In genomic region chr9:92767532-92767931, GRCm38 (mm10) we compare ENCODE assay signal across 22 mouse cellular contexts.
DNase-seq lines count a peak whose midpoint lies in the region; ATAC-seq and TF ChIP-seq lines count a peak whose summit lies in the region.
"Had no signal": no experiment of that assay in that cellular context is flagged by ENCODE, and none has a peak within 500 bp of the region (broad histone marks: within the 10 kb centered on the region; RNA-seq: fewer than 3 reads in every experiment).

No protein-coding gene starts in this region.

- H3K4me1 ChIP-seq in forebrain, embryonic 13.5 days, result no peaks in the 10 kb centered on the region
- no peaks in the 10 kb centered on the region for H3K4me1 ChIP-seq in forebrain, embryonic 11.5 days (replicated peaks; ENCODE audit: control insufficient read depth, insufficient read depth, low read length)
- 0 out of 2 replicates have a peak, but pooled peaks cover 3% of the 10 kb centered on the region for H3K4me1 ChIP-seq in forebrain, postnatal 0 days (ENCODE audit: insufficient read depth)
- H3K4me1 ChIP-seq: heart, embryonic 15.5 days; hindbrain, embryonic 13.5 days; kidney, embryonic 15.5 days; liver, embryonic 13.5 days had no signal

- H3K9me3 ChIP-seq in forebrain, embryonic 13.5 days (replicated peaks), result no peaks in the 10 kb centered on the region
- H3K9me3 ChIP-seq in forebrain, embryonic 11.5 days (ENCODE audit: control insufficient read depth, low read length), result no peaks in the 10 kb centered on the region
- no peaks in the 10 kb centered on the region for H3K9me3 ChIP-seq in forebrain, postnatal 0 days (ENCODE audit: low read length)
- H3K9me3 ChIP-seq: heart, embryonic 15.5 days; hindbrain, embryonic 13.5 days; kidney, embryonic 15.5 days; liver, embryonic 13.5 days had no signal

- no peak overlapping the region for H3K4me2 ChIP-seq in forebrain, embryonic 13.5 days
- H3K4me2 ChIP-seq in forebrain, embryonic 11.5 days (ENCODE audit: low read depth, low read length, severe bottlenecking), result no peak overlapping the region
- no peak overlapping the region for H3K4me2 ChIP-seq in forebrain, postnatal 0 days (ENCODE audit: low read depth)
- H3K4me2 ChIP-seq: heart, embryonic 15.5 days; hindbrain, embryonic 13.5 days; kidney, embryonic 15.5 days; liver, embryonic 13.5 days; midbrain, embryonic 11.5 days had no signal

- no peaks in the 10 kb centered on the region for H3K36me3 ChIP-seq in forebrain, embryonic 13.5 days (ENCODE audit: poor library complexity, severe bottlenecking)
- H3K36me3 ChIP-seq in forebrain, embryonic 11.5 days (ENCODE audit: control insufficient read depth, insufficient read depth, low read length), result no peaks in the 10 kb centered on the region
- no peaks in the 10 kb centered on the region for H3K36me3 ChIP-seq in forebrain, postnatal 0 days (ENCODE audit: insufficient read depth)
- H3K36me3 ChIP-seq: heart, embryonic 15.5 days; hindbrain, embryonic 13.5 days; kidney, embryonic 15.5 days; liver, embryonic 13.5 days had no signal

- no peak for DNase-seq in forebrain, embryonic 11.5 days (ENCODE audit: low spot score)
- peak; percentile 11 for DNase-seq in left cerebral cortex, adult 11 months (ENCODE audit: low spot score)
- DNase-seq in left cerebral cortex, adult 18-20 months (ENCODE audit: low spot score in 2 of 2), result no peak
- peak; percentile 37 for DNase-seq in forebrain, postnatal 0 days
- DNase-seq in telencephalon, adult 2 months (ENCODE audit: low read depth, low spot score), result peak; percentile 57
- DNase-seq in urinary bladder, postnatal 25 days (ENCODE audit: low spot score), result no peak
- DNase-seq: adrenal gland, postnatal 14 days; cerebellum, postnatal 10 days; gastrocnemius, adult 2 months; heart, postnatal 36 days; kidney, adult 11 months; kidney, postnatal 36 days; liver, embryonic 13.5 days; lung, adult 2 months; lung, postnatal 14 days; right cerebral cortex, postnatal 14 days had no signal

- H3K27ac ChIP-seq in forebrain, embryonic 13.5 days, result no peak overlapping the region
- no peak overlapping the region for H3K27ac ChIP-seq in forebrain, embryonic 11.5 days (ENCODE audit: low read depth, low read length)
- H3K27ac ChIP-seq in forebrain, postnatal 0 days (ENCODE audit: low read depth, low read length), result no peak overlapping the region
- H3K27ac ChIP-seq: gastrocnemius, adult 2 months; heart, embryonic 15.5 days; hindbrain, embryonic 13.5 days; kidney, embryonic 15.5 days; liver, embryonic 13.5 days had no signal

- H3K9ac ChIP-seq in forebrain, embryonic 13.5 days, result no peak overlapping the region
- no peak overlapping the region for H3K9ac ChIP-seq in forebrain, embryonic 11.5 days (ENCODE audit: low read length)
- no peak overlapping the region for H3K9ac ChIP-seq in forebrain, postnatal 0 days
- H3K9ac ChIP-seq: heart, embryonic 15.5 days; hindbrain, embryonic 13.5 days; kidney, embryonic 15.5 days; liver, embryonic 13.5 days had no signal

- H3K27me3 ChIP-seq in forebrain, embryonic 13.5 days, result no peaks in the 10 kb centered on the region
- no peaks in the 10 kb centered on the region for H3K27me3 ChIP-seq in forebrain, embryonic 11.5 days (ENCODE audit: control insufficient read depth, insufficient read depth, low read length)
- H3K27me3 ChIP-seq in forebrain, postnatal 0 days (ENCODE audit: insufficient read depth, low read length), result no peaks in the 10 kb centered on the region
- H3K27me3 ChIP-seq: heart, embryonic 15.5 days; hindbrain, embryonic 13.5 days; kidney, embryonic 15.5 days; liver, embryonic 13.5 days had no signal

- TF ChIP-seq CTCF in forebrain, postnatal 0 days (IDR thresholded peaks at IDR 0.05; ENCODE audit: low read depth), result no peak

- peak; percentile 15; the same call in 1 of the 2 replicates for ATAC-seq in forebrain, embryonic 13.5 days
- ATAC-seq in forebrain, embryonic 11.5 days (replicated peaks; ENCODE audit: low FRiP score), result no peak
- ATAC-seq in forebrain, postnatal 0 days, result peak; percentile 69
- ATAC-seq: activated CD4-positive, CD25-positive, alpha-beta regulatory T cell, adult 4 months had no signal

- H3K4me3 ChIP-seq in forebrain, embryonic 13.5 days, result no peak overlapping the region
- H3K4me3 ChIP-seq in forebrain, embryonic 11.5 days (ENCODE audit: low read depth, low read length), result no peak overlapping the region
- no peak overlapping the region for H3K4me3 ChIP-seq in forebrain, postnatal 0 days (ENCODE audit: low read depth, low read length)
- H3K4me3 ChIP-seq: gastrocnemius, adult 2 months; heart, embryonic 15.5 days; hindbrain, embryonic 13.5 days; kidney, embryonic 15.5 days; liver, embryonic 13.5 days had no signal

Comparison
In these comparisons a context has a peak if more than half of its experiments do, and no peak if none do; other contexts are left out.
1. DNase-seq: peak in left cerebral cortex, adult 11 months (single experiment), forebrain, postnatal 0 days (single experiment) and telencephalon, adult 2 months (single experiment); none in forebrain, embryonic 11.5 days (single experiment), left cerebral cortex, adult 18-20 months (0 of 2) and urinary bladder, postnatal 25 days (single experiment).